Mouse (Mus musculus): ENCODE measurements around the gene Pcgf6. TPM values are rescaled to one million over a fixed set of nuclear protein-coding genes. Genes with fewer than 3 reads are reported as not detected.
"Not testable (repeated sequence)": the region's sequence is repeated elsewhere in the genome, so short reads cannot be mapped to it uniquely, and the experiment has no call there.

Gene Pcgf6
- total and polyA plus RNA-seq, 3 experiments = 9.9 to 11.4 (median 10.0) TPM

DNA sequence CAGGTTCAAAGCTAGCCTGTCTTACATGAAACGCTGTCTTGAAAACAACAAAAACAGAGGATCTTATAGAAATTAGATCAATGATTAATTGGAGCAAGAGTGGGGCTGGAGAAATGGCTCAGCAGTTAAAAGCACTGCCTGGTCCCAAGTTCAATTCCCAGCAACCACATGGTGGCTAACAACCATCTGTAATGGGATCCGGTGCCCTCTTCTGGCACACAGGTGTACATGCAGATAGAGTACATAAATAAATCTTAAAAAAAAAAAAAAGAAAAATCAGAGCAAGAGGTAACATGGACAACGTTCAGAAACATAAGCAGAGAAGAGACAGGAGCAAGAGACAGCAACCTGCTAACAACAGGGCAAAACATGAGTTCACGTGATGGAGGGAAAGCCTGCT lies 24.2 kb downstream of the Pcgf6 start:
- no peak for DNase-seq

DNA sequence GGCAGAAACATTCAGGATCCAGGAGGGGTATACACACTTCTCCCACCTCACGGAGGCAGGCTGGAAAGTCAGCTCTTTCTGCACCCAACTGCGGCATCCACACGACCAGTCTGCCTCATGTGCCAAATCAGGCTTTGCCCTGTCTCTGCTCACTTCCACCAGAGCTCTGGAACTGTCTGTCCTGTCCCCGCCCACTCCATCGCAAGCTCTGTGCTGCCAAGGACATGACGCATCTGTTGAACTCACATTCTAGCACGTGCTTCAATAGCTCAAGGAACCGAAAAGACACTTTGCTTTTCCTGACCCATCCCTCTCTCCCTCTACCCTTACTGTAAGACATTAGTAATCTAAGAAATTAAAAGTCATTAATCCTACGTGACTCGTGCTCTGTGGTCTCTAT lies 25.8 kb downstream of the Pcgf6 start:
- DNase-seq = peak; percentile 47

DNA sequence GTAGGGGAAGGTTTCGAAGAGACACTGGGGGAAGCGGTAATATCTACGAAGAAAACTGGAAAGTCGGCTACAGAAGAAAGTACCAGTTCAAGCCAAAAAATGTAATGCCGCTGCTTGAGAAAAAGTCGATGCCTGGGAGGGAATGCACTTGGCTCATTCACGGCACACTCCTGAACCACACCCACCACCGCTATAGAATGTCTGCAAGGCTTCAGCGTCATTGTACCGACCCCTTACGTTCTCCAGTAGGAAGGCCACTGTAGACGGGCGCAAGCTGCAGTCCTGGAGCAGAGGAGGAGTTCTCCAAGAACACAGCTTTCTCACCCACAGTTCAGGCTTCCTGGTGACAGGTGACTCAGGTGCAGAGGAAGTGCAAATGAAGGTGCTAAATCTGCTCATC lies 27.2 kb downstream of the Pcgf6 start:
- DNase-seq = no peak

DNA sequence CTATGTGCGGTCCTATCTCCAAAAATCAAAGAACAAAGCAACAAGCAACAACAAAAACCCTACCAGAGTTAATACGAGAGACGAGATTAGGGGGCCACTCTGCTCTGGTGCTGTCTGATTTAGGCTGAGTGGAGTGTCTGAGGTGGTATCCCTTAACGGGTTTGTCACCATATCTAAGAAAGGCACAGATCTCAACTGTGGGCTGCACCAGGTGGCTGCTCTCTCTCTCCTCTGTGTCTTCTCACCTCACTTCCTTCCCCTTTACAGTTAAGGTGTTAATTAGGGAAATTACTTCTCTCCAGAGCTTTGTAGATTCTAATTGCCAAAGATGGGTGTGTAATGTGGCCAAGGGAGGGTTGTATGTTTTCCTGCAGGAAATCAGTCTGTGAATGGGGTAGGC lies 28.0 kb downstream of the Pcgf6 start:
- no peak for DNase-seq

DNA sequence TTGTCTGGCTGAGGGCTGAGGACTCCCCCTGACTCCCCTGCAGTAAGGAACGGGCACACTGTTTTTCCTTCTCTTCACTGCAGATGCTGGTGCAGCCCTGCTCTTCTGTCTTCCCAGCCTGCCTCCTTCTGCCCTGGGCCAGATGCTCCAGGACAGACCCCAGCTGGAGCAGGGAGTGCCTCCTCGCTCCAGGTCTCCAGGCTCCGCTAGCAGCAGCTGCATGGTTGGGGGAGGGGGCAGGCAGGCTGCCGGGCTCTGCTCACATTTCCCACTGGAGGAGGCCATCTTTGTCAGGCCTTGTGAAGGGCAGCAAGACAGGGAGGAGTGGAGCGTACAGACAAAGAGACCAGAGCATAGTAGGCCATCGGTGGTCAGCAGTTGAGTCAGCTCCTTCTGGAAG lies 31.4 kb downstream of the Pcgf6 start:
- no peak for DNase-seq

DNA sequence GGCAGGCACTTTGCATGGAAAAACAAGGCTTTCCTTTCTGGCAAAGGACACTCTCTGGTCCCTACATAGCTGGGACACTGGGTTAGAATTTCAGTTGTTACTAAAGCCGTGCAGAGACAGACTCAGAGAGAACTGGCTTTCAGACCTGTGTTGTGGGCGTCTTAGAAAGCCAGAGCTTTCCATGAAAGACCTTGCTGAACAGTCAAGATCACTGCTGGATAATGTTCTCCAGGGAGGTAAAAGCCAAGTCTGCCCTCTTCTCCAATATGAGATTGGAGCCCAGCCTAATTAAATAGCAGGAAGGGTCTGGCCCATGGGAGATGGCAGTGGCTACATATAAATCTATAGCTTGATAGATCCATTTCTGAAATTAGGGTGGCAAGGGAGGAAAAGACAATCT lies 32.4 kb downstream of the Pcgf6 start:
- no peak for DNase-seq

DNA sequence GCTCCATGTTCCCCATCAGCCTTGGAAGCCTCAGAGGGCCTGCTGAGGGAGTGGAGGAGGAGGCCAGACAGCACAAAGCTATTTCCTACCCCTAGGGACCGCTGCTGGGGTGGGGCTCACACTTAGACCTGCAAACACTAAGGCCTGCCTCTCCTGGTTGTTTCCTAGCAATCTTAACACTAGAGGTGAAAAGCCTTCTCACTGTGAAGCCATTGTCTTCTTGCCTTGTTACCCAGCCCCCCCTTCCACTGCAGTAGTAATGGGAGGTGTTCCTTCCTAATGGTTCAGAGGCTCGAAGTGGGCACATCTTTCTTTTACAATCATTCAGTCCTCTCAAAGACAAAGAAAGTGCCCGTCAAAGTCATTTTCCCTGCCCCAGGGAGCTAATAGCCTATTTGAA lies 32.9 kb downstream of the Pcgf6 start:
- no peak for DNase-seq

DNA sequence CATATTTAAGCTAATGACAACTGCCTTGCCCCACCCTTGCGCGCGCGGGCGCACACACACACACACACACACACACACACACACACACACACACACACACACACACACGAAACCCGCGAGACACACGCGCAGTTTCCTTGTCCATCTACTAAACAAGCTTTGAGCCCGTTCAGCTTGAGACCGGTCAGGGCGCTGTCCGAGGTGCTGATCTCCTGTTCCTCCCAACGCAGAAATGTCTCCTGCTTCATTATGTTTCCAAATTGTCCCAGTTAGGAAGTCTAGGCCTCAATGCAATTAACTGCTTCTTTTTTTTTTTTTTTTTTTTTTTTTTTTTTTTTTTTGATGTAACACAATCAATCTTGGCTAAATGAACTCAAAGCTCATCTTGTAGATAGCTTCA lies 34.2 kb downstream of the Pcgf6 start:
- DNase-seq = peak; percentile 76

DNA sequence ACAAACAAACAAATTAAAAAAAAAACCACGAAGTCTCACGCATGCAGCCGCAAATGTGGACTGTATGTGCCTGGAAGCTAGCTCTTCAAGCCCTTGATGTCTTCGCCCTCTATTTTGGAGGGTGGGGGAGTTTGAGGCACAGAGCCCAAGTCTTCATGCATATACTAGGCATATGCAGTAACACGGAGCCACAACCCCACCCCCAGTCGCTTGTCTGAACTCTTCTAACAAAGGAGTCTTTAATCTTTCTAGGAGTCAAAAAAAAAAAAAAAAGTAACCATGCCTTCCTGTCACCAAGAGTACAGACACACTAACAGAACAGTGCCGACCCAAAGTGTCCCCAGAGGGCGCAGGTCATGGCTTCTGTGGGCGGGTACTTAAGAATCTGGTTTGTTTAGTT lies 34.7 kb downstream of the Pcgf6 start:
- no peak for DNase-seq

DNA sequence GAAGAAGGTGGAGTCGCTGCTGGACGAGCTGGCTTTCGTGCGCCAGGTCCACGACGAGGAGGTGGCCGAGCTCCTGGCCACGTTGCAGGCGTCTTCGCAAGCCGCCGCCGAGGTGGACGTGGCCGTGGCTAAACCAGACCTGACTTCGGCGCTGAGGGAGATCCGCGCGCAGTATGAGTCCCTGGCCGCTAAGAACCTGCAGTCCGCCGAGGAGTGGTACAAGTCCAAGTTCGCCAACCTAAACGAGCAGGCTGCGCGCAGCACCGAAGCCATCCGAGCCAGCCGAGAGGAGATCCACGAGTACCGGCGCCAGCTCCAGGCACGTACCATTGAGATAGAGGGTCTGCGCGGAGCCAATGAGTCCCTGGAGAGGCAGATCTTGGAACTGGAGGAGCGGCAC lies 35.3 kb downstream of the Pcgf6 start:
- no peak for DNase-seq

DNA sequence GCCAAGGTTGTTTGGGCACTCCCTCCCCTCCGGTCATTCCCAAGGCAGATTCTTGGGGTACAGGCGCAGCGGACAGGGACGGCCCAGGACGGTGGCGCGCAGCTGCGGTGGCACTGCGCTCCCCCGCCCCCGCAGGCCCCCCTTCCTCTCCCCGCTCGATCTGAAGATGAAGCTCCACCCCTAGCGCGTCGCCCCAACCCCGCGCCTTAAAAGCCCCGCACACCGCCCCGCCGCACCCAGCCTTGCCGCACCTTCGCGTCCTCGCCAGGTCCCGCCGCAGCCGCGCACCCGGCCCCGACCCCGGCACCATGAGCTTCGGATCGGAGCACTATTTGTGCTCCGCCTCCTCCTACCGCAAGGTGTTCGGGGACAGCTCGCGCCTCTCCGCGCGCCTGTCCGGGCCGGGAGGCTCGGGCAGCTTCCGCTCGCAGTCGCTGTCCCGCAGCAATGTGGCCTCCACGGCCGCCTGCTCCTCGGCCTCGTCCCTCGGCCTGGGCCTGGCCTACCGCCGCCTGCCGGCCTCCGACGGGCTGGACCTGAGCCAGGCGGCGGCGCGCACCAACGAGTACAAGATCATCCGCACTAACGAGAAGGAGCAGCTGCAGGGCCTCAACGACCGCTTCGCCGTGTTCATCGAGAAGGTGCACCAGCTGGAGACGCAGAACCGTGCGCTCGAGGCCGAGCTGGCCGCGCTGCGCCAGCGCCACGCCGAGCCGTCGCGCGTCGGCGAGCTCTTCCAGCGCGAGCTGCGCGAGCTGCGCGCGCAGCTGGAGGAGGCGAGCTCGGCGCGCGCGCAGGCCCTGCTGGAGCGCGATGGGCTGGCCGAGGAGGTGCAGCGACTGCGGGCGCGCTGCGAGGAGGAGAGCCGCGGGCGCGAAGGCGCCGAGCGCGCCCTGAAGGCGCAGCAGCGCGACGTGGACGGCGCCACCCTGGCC lies 36.0 kb downstream of the Pcgf6 start, which contains the start of the genes Ina and Nt5c2:
TSS of gene Ina (plus strand) at position 252 of the 935 bp plus-strand sequence.
TSS of gene Nt5c2 (minus strand) at position 707 of the 935 bp plus-strand sequence.
- DNase-seq = peak; percentile 68

DNA sequence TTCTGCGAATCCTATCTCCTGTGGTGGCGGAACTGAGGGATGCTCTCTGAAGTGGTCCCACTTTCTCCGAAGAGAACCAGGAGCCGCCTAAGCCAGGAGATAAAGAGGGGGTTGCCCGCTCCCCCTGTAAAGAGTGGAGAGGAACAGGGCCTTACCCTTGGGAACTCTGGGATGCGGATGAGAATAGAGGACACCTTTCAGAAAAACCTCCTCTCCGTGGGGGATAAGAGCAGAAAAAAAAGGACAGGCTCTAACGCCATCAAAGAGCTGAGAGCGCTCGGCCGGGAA lies 36.6 kb downstream of the Pcgf6 start:
- no peak for DNase-seq

DNA sequence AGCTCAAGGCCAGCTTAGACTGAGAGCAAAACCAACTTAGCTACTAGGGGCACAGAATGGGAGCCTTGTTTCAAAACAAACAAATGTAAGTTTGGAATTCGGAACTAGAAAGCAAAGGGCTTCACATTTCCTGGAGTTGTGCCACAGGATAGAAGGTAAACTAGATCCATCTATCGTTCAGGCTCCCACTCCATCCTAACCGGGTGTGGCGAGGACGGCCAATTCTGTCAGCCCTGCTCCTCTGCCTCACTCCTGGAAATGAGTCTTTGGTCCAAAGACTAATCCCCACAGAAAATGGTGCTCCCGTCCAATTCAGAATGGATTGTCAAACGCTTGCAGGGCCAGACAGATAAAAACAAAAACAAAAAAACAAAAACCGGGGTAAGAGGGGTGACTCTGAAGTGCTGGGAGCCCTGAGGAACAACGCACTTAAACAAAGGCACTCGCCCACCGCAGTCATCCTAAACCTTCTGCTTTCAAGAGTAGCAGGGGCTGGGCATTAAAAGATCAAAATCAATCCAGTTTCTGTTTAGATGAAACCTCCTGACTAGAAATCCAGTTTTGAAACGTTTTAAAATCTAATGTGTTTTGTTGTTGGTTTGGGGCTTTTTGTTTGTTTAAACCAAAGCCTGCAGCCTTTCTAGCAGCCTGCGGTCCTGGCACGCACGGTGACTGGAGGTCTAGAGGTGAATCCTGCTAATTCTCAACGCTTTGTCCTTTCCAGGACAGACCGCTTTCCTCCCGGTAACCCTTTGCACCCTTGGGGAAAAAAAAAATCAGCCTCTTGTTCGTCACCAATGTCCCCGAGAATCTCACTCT lies 37.2 kb downstream of the Pcgf6 start:
- no peak for DNase-seq

DNA sequence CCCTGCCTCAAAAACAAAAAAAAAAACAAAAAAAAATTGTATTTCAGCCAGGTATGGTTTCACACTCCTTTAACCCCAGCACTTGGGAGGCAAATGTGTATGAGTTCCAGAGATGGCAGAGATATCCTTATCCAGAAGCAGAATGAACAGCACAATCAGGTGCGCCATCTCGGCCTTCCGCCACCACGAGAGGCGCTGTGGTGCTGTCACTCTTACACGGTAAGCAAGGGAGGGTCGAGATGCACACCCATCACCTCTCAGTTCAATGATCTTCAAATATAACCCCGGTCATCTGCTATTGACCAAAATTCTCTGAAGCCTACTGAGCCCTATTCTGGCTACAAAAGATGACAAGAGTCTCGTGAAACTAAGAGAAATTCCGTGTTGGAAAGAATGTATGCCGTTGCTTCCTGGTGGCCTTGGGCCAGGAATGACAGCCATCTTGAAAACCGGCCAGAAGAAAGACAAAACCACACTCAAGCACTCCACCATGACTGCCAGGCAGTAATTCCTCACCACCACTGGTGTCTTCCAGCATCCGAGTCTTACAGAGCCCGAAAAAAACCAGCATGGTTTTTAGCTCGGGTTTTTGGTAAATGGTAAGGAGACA lies 38.1 kb downstream of the Pcgf6 start:
- no peak for DNase-seq

DNA sequence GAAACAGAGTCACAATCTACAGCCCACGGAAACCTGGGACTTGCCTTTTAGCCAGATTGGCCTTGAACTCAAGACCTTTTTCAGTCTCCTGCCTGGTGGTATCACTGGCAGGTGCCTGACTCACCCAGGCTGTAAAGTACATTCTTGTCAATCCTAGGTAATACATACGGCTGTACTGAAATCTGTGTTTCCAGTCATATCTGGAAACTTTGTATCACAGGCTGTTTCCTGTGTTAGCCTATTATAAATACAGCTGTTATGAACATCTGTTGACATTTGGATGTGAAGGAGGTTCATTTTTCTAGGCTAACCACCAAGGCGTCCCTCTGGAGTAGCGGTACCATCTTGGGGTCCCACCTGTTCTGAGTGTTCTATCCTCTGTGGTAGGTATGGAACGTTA lies 40.8 kb downstream of the Pcgf6 start:
- no peak for DNase-seq

DNA sequence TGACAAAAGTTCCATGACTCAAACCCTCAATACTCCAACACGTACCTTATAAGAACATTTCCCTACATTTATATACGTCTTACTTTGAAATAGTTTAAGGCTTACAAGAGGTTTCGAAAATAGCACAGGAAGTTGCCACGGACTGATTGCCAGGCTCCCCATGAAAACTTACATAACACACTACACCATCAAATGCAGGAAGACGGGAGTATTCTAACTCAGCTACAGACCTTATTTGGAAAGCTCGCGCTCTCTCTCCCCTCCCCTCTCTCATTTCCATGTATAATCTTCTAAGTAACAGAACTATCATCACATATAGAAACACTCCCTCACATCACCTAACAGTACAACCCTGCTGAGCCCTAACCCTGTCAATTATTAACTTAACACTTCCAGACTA lies 41.3 kb downstream of the Pcgf6 start:
- no peak for DNase-seq

DNA sequence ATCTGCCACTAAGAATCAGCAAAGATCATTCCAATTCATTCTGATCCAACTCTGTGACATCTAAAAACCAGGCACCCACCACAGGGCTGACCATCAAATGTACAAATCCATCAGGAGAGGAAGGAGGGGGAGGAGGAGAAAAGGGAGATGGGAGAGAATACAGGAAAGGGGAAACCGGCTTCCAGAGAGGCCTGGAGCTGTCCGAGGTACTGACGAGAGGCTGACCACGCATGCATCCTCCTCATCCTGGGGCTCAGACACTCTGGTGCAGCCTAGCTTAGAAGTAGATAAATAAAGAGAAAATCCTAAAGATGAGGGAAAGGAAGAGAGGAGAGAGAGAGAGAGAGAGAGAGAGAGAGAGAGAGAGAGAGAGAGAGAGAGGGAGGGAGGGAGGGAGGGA lies 44.4 kb downstream of the Pcgf6 start:
- peak; percentile 51 for DNase-seq

DNA sequence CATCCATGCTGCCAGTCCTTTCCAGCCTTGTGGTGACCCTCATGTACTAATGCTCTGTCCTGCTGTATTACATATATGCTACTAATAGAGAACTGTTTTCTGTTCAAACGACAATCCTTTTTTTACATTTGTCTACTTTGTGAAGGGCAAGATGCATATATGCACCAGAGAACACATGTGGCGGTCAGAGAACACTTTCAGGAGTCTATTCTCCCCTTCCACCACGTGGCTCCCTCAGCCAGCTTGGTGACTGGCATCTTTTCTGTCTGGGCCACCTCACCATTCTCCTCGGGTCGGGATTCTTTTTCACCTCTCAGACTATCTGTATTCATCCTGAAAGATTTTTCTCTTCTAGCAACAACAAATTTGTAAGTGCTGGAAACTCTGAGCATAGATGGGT lies 44.8 kb downstream of the Pcgf6 start:
- DNase-seq = no peak

DNA sequence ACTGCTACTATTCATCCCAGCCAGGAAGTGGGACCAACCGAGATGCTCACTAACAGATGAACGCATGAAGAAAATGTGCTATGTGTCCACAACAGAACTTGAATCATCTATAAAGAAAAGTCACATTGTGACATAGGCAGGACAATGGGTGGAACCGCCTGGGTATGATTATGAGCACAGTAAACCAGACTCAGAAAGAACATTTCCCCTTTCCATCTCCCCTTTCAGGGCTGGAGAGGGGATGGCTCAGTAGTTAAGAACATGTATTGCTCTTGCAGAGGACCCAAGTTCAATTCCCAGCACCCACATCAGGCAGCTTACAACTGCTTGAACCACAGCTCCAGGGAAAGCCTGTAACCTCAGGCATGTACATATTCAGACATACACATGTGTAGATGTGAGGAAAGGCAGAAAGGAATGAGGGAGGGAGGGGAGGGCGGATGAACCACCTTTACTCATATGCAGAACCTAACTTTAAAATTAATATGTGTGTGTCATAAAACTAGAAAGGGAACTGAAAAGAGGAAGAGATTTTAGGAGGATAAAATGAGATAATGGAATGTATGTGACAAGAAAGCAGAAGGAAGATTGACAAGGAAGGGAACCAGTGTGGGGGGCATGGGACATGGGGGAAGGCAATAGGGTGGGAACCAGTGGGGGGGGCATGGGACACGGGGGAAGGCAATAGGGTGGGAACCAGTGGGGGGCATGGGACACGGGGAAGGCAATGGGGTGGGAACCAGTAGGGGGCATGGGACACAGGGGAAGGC lies 46.8 kb downstream of the Pcgf6 start:
- DNase-seq = no peak

DNA sequence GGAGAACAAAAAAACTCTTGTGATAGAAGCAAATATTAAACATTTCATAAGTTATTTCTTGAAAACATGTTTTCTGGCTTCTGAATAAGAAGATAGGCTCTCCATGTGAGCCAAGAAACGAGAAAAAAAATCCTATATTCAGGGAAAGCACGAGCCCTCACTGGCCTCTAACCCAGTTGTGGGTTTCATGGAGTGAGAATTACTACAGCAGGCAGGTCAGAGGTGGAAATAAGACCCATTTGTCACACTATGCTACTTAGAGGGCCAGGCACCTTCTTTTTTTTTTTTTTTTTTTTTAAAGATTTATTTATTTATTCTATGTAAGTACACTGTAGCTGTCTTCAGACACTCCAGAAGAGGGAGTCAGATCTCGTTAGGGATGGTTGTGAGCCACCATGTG lies 50.3 kb downstream of the Pcgf6 start:
- not testable (repeated sequence) for DNase-seq

DNA sequence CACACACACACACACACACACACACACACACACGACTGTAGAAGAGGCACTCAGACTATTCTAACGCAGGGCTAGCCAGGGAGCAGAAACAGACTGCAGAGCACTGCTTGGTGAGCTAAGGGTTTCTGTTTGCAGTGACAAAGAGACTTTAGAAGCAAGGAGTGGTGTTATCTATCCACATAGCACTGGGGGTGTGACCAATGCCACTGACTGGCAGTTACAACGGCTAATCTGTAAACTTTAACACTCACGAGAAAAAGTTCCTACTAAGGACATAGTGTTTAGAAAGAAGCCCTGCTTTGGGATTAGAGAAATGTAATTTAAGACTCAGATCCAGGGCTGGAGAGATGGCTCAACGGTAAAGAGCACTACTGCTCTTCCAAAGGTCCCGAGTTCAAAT lies 51.0 kb downstream of the Pcgf6 start:
- DNase-seq = no peak

DNA sequence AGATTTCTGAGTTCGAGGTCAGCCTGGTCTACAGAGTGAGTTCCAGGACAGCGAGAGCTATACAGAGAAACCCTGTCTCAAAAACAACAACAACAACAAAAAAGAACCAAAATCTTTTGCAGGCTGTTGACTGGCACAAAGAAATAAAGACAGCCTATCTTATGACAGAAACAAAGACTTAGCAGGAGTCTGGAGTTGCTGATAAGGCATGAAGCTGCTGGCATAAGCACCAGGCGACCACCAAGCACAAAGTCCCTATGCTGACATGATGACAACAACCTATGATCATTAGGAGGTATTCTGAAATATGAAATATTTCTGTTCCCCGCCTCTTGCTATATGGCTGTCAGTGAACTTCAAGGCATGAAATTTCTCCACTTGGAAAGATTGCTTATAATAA lies 51.8 kb downstream of the Pcgf6 start:
- DNase-seq = no peak

All from adrenal gland, adult 2 months (tissue).